Mouse (Mus musculus) embryonic fibroblast, embryonic 13.5 days (primary cell): ENCODE measurements around the gene Leng9. TPM values are rescaled to one million over a fixed set of nuclear protein-coding genes. Genes with fewer than 3 reads are reported as not detected.

ENCODE experiments used
- H3K27ac ChIP-seq: 2 replicates; pipeline ENCODE4 v1.5.1; 2012; ENCODE audit warnings: low read length, control low read depth, inconsistent platforms; ENCODE audit not compliant: insufficient read depth
- H3K4me1 ChIP-seq: 2 replicates; pipeline ENCODE4 v1.6.1; 2011; ENCODE audit warnings: low read length; ENCODE audit not compliant: control insufficient read depth, insufficient read depth
- H3K4me3 ChIP-seq: 2 replicates; pipeline ENCODE4 v1.5.1; 2011; ENCODE audit warnings: mild to moderate bottlenecking, control low read depth, low read length; ENCODE audit not compliant: insufficient read depth
- CTCF ChIP-seq: IDR thresholded peaks from 2 replicates; pipeline ENCODE4 v1.5.1; 2011; ENCODE audit warnings: mild to moderate bottlenecking, control low read depth, low read length, moderate library complexity, borderline replicate concordance; ENCODE audit not compliant: insufficient read depth
- POLR2A ChIP-seq: IDR thresholded peaks from 2 replicates; pipeline ENCODE4 v1.6.1; 2011; ENCODE audit warnings: low read depth, mild to moderate bottlenecking, control low read depth, low read length, moderate library complexity
- polyA plus RNA-seq: library from polyadenylated mRNA; stranded (reverse); fragments of >200 nt; gene quantifications from 2 replicates; pipeline ENCODE4 v1.2.4, GENCODE M21; 2011; ENCODE audit warnings: low read depth; ENCODE audit not compliant: missing spikeins, insufficient read length

Gene Leng9
- polyA plus RNA-seq, 1 experiment = 2.3 TPM

DNA sequence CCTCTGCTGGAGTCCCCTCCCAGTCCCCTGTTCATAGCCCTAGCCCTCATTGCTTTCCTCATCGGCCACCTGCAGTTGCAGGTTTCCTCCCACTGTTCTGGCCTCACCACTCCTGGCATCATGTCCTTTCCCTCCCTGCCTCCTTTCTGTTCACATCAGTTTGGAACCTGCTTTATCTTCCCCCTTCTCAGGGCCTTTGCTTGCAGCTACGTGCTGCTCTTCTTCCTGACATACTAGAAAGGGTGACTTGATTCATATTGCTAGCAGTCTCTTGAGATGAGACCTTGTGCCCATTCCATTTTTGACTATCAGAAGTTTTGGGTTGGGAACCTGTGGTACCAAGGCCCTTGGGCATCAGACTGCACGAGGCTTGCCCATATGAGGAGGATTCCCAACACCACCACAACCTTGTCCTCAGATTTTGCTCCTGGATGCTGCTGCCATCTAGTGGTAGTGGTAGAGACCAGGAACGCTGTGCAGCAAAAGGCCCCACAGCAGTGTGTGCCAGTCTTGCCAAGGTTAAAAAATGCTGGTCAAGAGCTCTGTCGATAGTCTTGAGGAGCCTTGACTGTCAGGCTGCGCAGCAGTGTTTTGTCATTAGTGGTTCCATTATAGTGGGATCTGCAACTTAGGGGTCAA, 4.5 kb downstream of the Leng9 start:
- H3K4me1 ChIP-seq = 0 out of 2 replicates have a peak, but pooled peaks cover 5% of the 10 kb centered on the region
- TF ChIP-seq CTCF (peak; percentile 86), POLR2A (no peak)
- H3K4me3 ChIP-seq = no peak overlapping the region
- H3K27ac ChIP-seq = no peak overlapping the region

DNA sequence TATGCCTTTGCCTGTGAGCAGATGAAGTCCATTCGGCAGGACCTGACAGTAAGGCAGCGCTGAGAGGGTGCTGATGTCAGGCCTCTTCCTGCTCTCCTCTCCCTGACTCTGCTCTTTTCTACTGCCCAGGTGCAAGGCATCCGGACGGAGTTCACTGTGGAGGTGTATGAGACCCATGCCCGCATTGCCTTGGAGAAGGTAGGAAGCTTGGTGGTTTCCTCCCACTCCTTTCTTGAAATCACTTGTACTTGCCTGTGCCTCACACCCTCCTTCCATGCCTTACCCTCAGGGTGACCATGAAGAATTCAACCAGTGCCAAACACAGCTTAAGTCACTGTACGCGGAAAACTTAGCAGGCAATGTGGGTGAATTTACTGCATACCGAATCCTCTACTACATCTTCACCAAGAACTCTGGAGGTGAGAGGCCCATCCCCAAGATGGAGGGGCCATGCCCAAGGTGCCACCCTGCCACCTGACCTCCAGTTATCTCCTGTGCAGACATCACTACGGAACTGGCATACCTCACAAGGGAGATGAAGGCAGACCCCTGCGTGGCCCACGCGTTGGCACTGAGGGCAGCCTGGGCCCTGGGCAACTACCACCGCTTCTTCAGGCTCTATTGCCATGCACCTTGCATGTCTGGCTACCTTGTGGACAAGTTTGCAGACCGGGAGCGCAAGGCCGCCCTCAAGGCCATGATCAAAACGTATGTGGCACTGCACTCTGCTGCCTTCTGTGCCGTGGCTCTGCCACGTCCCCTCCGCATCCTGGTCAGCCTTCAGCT, 5.2 kb downstream of the Leng9 start:
- TF ChIP-seq CTCF (no peak), POLR2A (no peak)
- no peak overlapping the region for H3K4me3 ChIP-seq
- H3K27ac ChIP-seq = no peak overlapping the region
- 0 out of 2 replicates have a peak, but pooled peaks cover under 1% of the 10 kb centered on the region for H3K4me1 ChIP-seq

- TF ChIP-seq CTCF = no peak
- TF ChIP-seq POLR2A = no peak
- no peak overlapping the region for H3K27ac ChIP-seq
These were observed 6.1 kb downstream of the Leng9 start for GRCm38 (mm10) chr7:4144046-4144445.

GRCm38 (mm10) chr7:4143506-4143905, 6.7 kb downstream of the Leng9 start:
- H3K4me1 ChIP-seq = no peaks in the 10 kb centered on the region
- no peak overlapping the region for H3K4me3 ChIP-seq
- no peak overlapping the region for H3K27ac ChIP-seq
- TF ChIP-seq CTCF (no peak), POLR2A (no peak)

More at GRCm38 (mm10) chr7:4144046-4144445, 6.1 kb downstream of the Leng9 start:
- H3K4me1 ChIP-seq = no peaks in the 10 kb centered on the region
- no peak overlapping the region for H3K4me3 ChIP-seq

GRCm38 (mm10) chr7:4142796-4143445, 7.3 kb downstream of the Leng9 start:
- H3K4me3 ChIP-seq = no peak overlapping the region
- no peak overlapping the region for H3K27ac ChIP-seq
- TF ChIP-seq POLR2A (no peak), CTCF (no peak)
- 0 out of 2 replicates have a peak, but pooled peaks cover 3% of the 10 kb centered on the region for H3K4me1 ChIP-seq

GRCm38 (mm10) chr7:4141648-4142325, 8.4 kb downstream of the Leng9 start:
- Histone ChIP-seq H3K4me1 (0 out of 2 replicates have a peak, but pooled peaks cover 3% of the 10 kb centered on the region), H3K27ac (no peak overlapping the region), H3K4me3 (no peak overlapping the region)
- no peak for TF ChIP-seq CTCF

DNA sequence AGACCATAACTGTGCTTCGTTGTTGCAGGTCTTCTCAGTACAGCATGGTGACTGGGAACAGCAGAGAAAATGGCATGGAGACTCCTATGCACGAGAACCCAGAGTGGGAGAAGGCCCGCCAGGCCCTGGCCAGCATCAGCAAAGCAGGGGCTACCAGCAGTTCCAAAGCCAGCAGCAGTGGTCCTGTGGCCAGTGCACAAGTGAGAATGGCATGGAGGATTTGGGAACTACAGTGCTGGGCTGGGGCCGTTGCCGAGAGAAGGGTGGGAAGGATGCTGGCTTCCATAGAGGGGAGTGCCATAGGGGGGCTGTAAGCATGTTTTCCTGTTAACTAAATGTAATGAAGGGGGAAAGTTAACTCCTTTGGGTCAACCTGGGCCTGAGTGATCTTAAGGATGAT, 10.8 kb downstream of the Leng9 start:
- no peak for TF ChIP-seq CTCF
- TF ChIP-seq POLR2A = no peak
- Histone ChIP-seq H3K4me1 (0 out of 2 replicates have a peak, but pooled peaks cover 3% of the 10 kb centered on the region), H3K27ac (no peak overlapping the region), H3K4me3 (no peak overlapping the region)

DNA sequence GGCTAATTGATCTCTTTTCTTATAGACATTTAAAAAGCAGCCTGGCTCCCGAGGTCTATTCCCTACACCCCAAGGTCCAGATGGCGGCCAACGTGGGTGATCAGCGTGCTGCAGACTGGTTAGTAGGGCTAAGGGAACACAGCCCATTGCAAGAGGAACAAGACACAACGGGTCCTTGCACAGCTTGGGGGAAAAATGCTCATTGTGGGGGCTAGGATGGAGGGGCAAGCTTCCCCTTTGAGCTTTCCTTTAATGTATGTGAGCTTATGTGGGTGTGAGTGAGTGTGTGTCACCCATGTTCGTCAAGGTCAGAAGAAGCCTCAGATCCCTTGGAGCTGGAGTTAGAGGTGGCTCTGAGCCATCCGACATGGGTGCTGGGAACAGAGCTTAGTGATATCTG, 11.5 kb downstream of the Leng9 start:
- no peak for TF ChIP-seq CTCF
- TF ChIP-seq POLR2A = no peak
- Histone ChIP-seq H3K27ac (no peak overlapping the region), H3K4me1 (0 out of 2 replicates have a peak, but pooled peaks cover 3% of the 10 kb centered on the region), H3K4me3 (no peak overlapping the region)

- 0 out of 2 replicates have a peak, but pooled peaks cover 3% of the 10 kb centered on the region for H3K4me1 ChIP-seq
- no peak for TF ChIP-seq POLR2A
- no peak for TF ChIP-seq CTCF
- H3K4me3 ChIP-seq = peak overlapping the region; percentile 67
- no peak overlapping the region for H3K27ac ChIP-seq
These were observed 12.0 kb downstream of the Leng9 start for GRCm38 (mm10) chr7:4138181-4138580.
